Mouse (Mus musculus) forebrain, embryonic 16.5 days (tissue): ENCODE results near the gene Kcnk7. TPM values are rescaled to one million over a fixed set of nuclear protein-coding genes. Genes with fewer than 3 reads are reported as not detected.
A peak's percentile ranks its signal among the peaks of the same experiment; 100 is the strongest.
"Not testable (repeated sequence)": the region's sequence is repeated elsewhere in the genome, so short reads cannot be mapped to it uniquely, and the experiment has no call there.

Experiments used
- ATAC-seq: fragments of 200-750 bp; cut with Nextera tagmentation; 2 replicates; pipeline ENCODE4 v1.8.0; 2017; ENCODE audit warnings: mild to moderate bottlenecking, moderate library complexity
- H3K27ac ChIP-seq: fragments of 300-500 bp; sonication (generic); 2 replicates; pipeline ENCODE4 v1.5.1; 2014; ENCODE audit warnings: low read length, control low read depth
- H3K27me3 ChIP-seq: fragments of 300-500 bp; sonication (generic); replicated peaks from 2 replicates; pipeline ENCODE4 v1.6.1; 2014; ENCODE audit warnings: low read length; ENCODE audit not compliant: control insufficient read depth, insufficient read depth
- H3K36me3 ChIP-seq: fragments of 300-500 bp; sonication (generic); 2 replicates; pipeline ENCODE4 v1.6.1; 2014; ENCODE audit not compliant: control insufficient read depth, insufficient read depth
- H3K4me1 ChIP-seq: fragments of 300-500 bp; sonication (generic); replicated peaks from 2 replicates; pipeline ENCODE4 v1.6.1; 2014; ENCODE audit warnings: low read length; ENCODE audit not compliant: control insufficient read depth, insufficient read depth
- H3K4me2 ChIP-seq: fragments of 300-500 bp; sonication (generic); 2 replicates; pipeline ENCODE4 v1.6.1; 2014; ENCODE audit warnings: mild to moderate bottlenecking, low read length, control low read depth
- H3K4me3 ChIP-seq: fragments of 300-500 bp; sonication (generic); replicated peaks from 2 replicates; pipeline ENCODE4 v1.5.1; 2014; ENCODE audit warnings: mild to moderate bottlenecking, low read length, control low read depth
- H3K9ac ChIP-seq: fragments of 300-500 bp; sonication (generic); replicated peaks from 2 replicates; pipeline ENCODE4 v1.6.1; 2014; ENCODE audit warnings: low read depth, low read length, control low read depth
- H3K9me3 ChIP-seq: fragments of 300-500 bp; sonication (generic); 2 replicates; pipeline ENCODE4 v1.6.1; 2016; ENCODE audit warnings: low read length; ENCODE audit not compliant: control insufficient read depth
- WGBS: fragments of 180-500 bp; shearing (Covaris S2); extraction: QIAGEN DNeasy Blood & Tissue Kit; methylation state at CpG from one replicate; pipeline ENCODE4 v1.1.7; 2014; 5-methylcytosine and 5-hydroxymethylcytosine counted together
- polyA plus RNA-seq: library from polyadenylated mRNA; unstranded; fragments of >200 nt; fragmentation: Nextera tagmentation; extraction: Ambion mirVana; gene quantifications from 2 replicates; pipeline ENCODE4 v1.2.1, GENCODE M21; 2015

Kcnk7 gene
- polyA plus RNA-seq, 1 experiment from 2014 or later = 0.48 TPM

- Histone ChIP-seq H3K27me3 (no peaks in the 10 kb centered on the region), H3K27ac (no peak overlapping the region), H3K4me3 (no peak overlapping the region), H3K9me3 (no peaks in the 10 kb centered on the region), H3K4me1 (peaks cover 4% of the 10 kb centered on the region), H3K4me2 (no peak overlapping the region), H3K36me3 (peaks cover 23% of the 10 kb centered on the region), H3K9ac (no peak overlapping the region)
- no peak for ATAC-seq
- WGBS = 94% methylated on average over 4 of the region's 4 CpGs
Observed at GRCm38 (mm10) chr19:5668372-5668771, 35.8 kb upstream of the Kcnk7 start.

- WGBS = 92% methylated on average over 4 of the region's 4 CpGs
- Histone ChIP-seq H3K27ac (no peak overlapping the region), H3K9me3 (no peaks in the 10 kb centered on the region), H3K9ac (no peak overlapping the region), H3K4me2 (no peak overlapping the region), H3K4me1 (no peaks in the 10 kb centered on the region), H3K36me3 (peaks cover 51% of the 10 kb centered on the region), H3K4me3 (no peak overlapping the region), H3K27me3 (no peaks in the 10 kb centered on the region)
- ATAC-seq = no peak
Observed at GRCm38 (mm10) chr19:5680432-5680831, 23.7 kb upstream of the Kcnk7 start.

GRCm38 (mm10) chr19:5684236-5684635, 19.9 kb upstream of the Kcnk7 start:
- H3K27ac ChIP-seq = no peak overlapping the region
- ATAC-seq = no peak
- 91% methylated on average over 12 of the region's 12 CpGs for WGBS

GRCm38 (mm10) chr19:5684985-5685384, 19.2 kb upstream of the Kcnk7 start:
- Histone ChIP-seq H3K36me3 (peaks cover 38% of the 10 kb centered on the region), H3K27ac (no peak overlapping the region), H3K27me3 (no peaks in the 10 kb centered on the region), H3K4me2 (no peak overlapping the region), H3K4me3 (no peak overlapping the region), H3K9me3 (no peaks in the 10 kb centered on the region), H3K9ac (no peak overlapping the region), H3K4me1 (peaks cover 18% of the 10 kb centered on the region)
- ATAC-seq = no peak
- 89% methylated on average over 13 of the region's 13 CpGs for WGBS

More at GRCm38 (mm10) chr19:5684236-5684635, 19.9 kb upstream of the Kcnk7 start:
- H3K9me3 ChIP-seq = no peaks in the 10 kb centered on the region
- H3K27me3 ChIP-seq = no peaks in the 10 kb centered on the region
- H3K4me2 ChIP-seq = no peak overlapping the region
- H3K4me1 ChIP-seq = peaks cover 11% of the 10 kb centered on the region
- peaks cover 40% of the 10 kb centered on the region for H3K36me3 ChIP-seq
- no peak overlapping the region for H3K9ac ChIP-seq
- H3K4me3 ChIP-seq = no peak overlapping the region

- Histone ChIP-seq H3K9ac (no peak overlapping the region), H3K4me3 (no peak overlapping the region), H3K36me3 (peaks cover 36% of the 10 kb centered on the region), H3K9me3 (no peaks in the 10 kb centered on the region), H3K27ac (no peak overlapping the region), H3K4me1 (peaks cover 23% of the 10 kb centered on the region), H3K27me3 (no peaks in the 10 kb centered on the region), H3K4me2 (no peak overlapping the region)
- 93% methylated on average over 19 of the region's 19 CpGs for WGBS
- ATAC-seq = no peak
Observed at GRCm38 (mm10) chr19:5685431-5685830, 18.7 kb upstream of the Kcnk7 start.

GRCm38 (mm10) chr19:5685861-5686260, 18.3 kb upstream of the Kcnk7 start:
- ATAC-seq = no peak
- H3K27ac ChIP-seq = no peak overlapping the region
- peaks cover 27% of the 10 kb centered on the region for H3K4me1 ChIP-seq
- no peak overlapping the region for H3K4me3 ChIP-seq
- WGBS = 97% methylated on average over 11 of the region's 11 CpGs
- H3K9me3 ChIP-seq = no peaks in the 10 kb centered on the region
- no peaks in the 10 kb centered on the region for H3K27me3 ChIP-seq
- H3K36me3 ChIP-seq = peaks cover 33% of the 10 kb centered on the region
- H3K9ac ChIP-seq = no peak overlapping the region
- no peak overlapping the region for H3K4me2 ChIP-seq

- Histone ChIP-seq H3K36me3 (peaks cover 28% of the 10 kb centered on the region), H3K9me3 (no peaks in the 10 kb centered on the region)
Observed at GRCm38 (mm10) chr19:5686437-5686836, 17.7 kb upstream of the Kcnk7 start.

GRCm38 (mm10) chr19:5686954-5687353, 17.2 kb upstream of the Kcnk7 start:
- not testable (repeated sequence) for H3K9me3 ChIP-seq, ATAC-seq, H3K27ac ChIP-seq, H3K4me2 ChIP-seq, H3K27me3 ChIP-seq, H3K9ac ChIP-seq, H3K4me3 ChIP-seq
- WGBS = 92% methylated on average over 12 of the region's 12 CpGs
- Histone ChIP-seq H3K4me1 (peaks cover 37% of the 10 kb centered on the region), H3K36me3 (peaks cover 24% of the 10 kb centered on the region)

More at GRCm38 (mm10) chr19:5686437-5686836, 17.7 kb upstream of the Kcnk7 start:
- no peaks in the 10 kb centered on the region for H3K27me3 ChIP-seq
- WGBS = 95% methylated on average over 13 of the region's 13 CpGs
- no peak overlapping the region for H3K4me3 ChIP-seq
- peaks cover 32% of the 10 kb centered on the region for H3K4me1 ChIP-seq
- no peak for ATAC-seq
- H3K9ac ChIP-seq = no peak overlapping the region
- H3K4me2 ChIP-seq = no peak overlapping the region
- H3K27ac ChIP-seq = no peak overlapping the region

- peak overlapping the region; percentile 91; the same call in 1 of the 2 replicates for H3K27ac ChIP-seq
- peak overlapping the region; percentile 85 for H3K4me3 ChIP-seq
- 21% methylated on average over 9 of the region's 9 CpGs for WGBS
- ATAC-seq = no peak
- H3K27me3 ChIP-seq = no peaks in the 10 kb centered on the region
- H3K36me3 ChIP-seq = peaks cover 17% of the 10 kb centered on the region
- H3K9me3 ChIP-seq = no peaks in the 10 kb centered on the region
- peaks cover 45% of the 10 kb centered on the region for H3K4me1 ChIP-seq
- H3K4me2 ChIP-seq = peak overlapping the region; percentile 99
- H3K9ac ChIP-seq = peak overlapping the region; percentile 78
Observed at GRCm38 (mm10) chr19:5687738-5688137, 16.4 kb upstream of the Kcnk7 start.
